ENCODE assay signal across 27 mouse cellular contexts in the genomic region with DNA sequence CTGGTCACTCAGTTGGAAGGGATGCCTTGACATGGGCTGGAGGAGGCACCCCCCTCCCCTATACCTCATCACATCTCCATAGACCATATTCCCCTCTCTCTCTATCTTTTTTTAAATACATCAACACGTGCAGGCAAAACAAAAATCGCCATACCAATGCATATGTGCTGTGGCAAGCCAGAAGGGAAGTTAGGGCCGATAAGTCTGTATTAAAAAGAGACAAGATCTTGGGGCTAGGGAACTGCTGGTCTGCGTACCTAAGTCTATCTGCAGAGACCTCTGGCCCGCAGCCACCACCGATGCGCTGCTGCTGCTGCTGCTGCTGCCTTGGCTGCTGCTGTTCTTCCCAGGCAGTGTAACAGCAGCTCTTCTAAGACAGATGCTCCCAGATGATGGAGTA. TPM values are rescaled to one million over a fixed set of nuclear protein-coding genes. Genes with fewer than 3 reads are reported as not detected.
DNase-seq lines count a peak whose midpoint lies in the region; ATAC-seq and TF ChIP-seq lines count a peak whose summit lies in the region.
"Had no signal": no experiment of that assay in that cellular context is flagged by ENCODE, and none has a peak within 500 bp of the region (broad histone marks: within the 10 kb centered on the region; RNA-seq: fewer than 3 reads in every experiment).

No protein-coding gene starts in this region.

- no peak for TF ChIP-seq POLR2A in embryonic fibroblast, embryonic 13.5 days (IDR thresholded peaks at IDR 0.05; ENCODE audit: low read depth, low read length)

- H3K4me1 ChIP-seq in embryonic fibroblast, embryonic 13.5 days (ENCODE audit: control insufficient read depth, insufficient read depth, low read length) = peaks cover 3% of the 10 kb centered on the region; the same call in 1 of the 2 replicates
- H3K4me1 ChIP-seq in heart, embryonic 11.5 days (ENCODE audit: control insufficient read depth, insufficient read depth, low read length) = peaks cover 5% of the 10 kb centered on the region; the same call in 1 of the 2 replicates
- H3K4me1 ChIP-seq: forebrain, embryonic 15.5 days had no signal

- no peaks in the 10 kb centered on the region for H3K9me3 ChIP-seq in heart, embryonic 11.5 days (replicated peaks; ENCODE audit: control insufficient read depth, low read length)
- H3K9me3 ChIP-seq: forebrain, embryonic 12.5 days; forebrain, embryonic 15.5 days; heart, embryonic 13.5 days had no signal

- H3K27ac ChIP-seq in embryonic fibroblast, embryonic 13.5 days (ENCODE audit: insufficient read depth, low read length) = peak overlapping the region; percentile 77
- no peak overlapping the region for H3K27ac ChIP-seq in heart, embryonic 11.5 days (ENCODE audit: low read depth, low read length)
- H3K27ac ChIP-seq: forebrain, embryonic 12.5 days; forebrain, embryonic 15.5 days; heart, embryonic 13.5 days; hindbrain, embryonic 14.5 days; hindbrain, postnatal 0 days had no signal

- peak; percentile 45 for DNase-seq in testis, postnatal 10 days (ENCODE audit: low spot score)
- no peak for DNase-seq in testis, postnatal 14 days (ENCODE audit: low spot score)
- DNase-seq in NIH3T3 (ENCODE audit: low read depth) = peak; percentile 18
- DNase-seq in left cerebral cortex, adult 18-20 months (ENCODE audit: low spot score in 2 of 2) = no peak
- no peak for DNase-seq in T-cell, adult 2 months (ENCODE audit: low spot score)
- DNase-seq: adrenal gland, adult 8-10 months; adrenal gland, postnatal 25 days; cerebellum, adult 18-20 months; cerebellum, adult 9-10 months; cerebellum, postnatal 14 days; gastrocnemius, postnatal 25 days; heart, adult 18-20 months; heart, postnatal 14 days; heart, postnatal 4 days had no signal

- no peaks in the 10 kb centered on the region for H3K27me3 ChIP-seq in heart, embryonic 11.5 days (ENCODE audit: control insufficient read depth, insufficient read depth, low read length)
- H3K27me3 ChIP-seq: forebrain, embryonic 12.5 days; forebrain, embryonic 15.5 days had no signal

- no peak overlapping the region for H3K4me2 ChIP-seq in heart, embryonic 11.5 days
- H3K4me2 ChIP-seq: forebrain, embryonic 12.5 days; forebrain, embryonic 15.5 days; heart, embryonic 13.5 days; hindbrain, embryonic 14.5 days had no signal

- TF ChIP-seq CTCF in embryonic fibroblast, embryonic 13.5 days (IDR thresholded peaks at IDR 0.05; ENCODE audit: borderline replicate concordance, insufficient read depth, low read length) = no peak

- H3K4me3 ChIP-seq in embryonic fibroblast, embryonic 13.5 days (ENCODE audit: insufficient read depth, low read length) = no peak overlapping the region
- no peak overlapping the region for H3K4me3 ChIP-seq in heart, embryonic 11.5 days (ENCODE audit: low read depth, low read length)
- H3K4me3 ChIP-seq: erythroblast, embryonic 14.5 days; forebrain, embryonic 12.5 days; forebrain, embryonic 15.5 days; heart, embryonic 13.5 days had no signal

- H3K9ac ChIP-seq in heart, embryonic 11.5 days (ENCODE audit: low read depth, low read length) = no peak overlapping the region
- H3K9ac ChIP-seq: forebrain, embryonic 12.5 days; forebrain, embryonic 15.5 days; heart, embryonic 13.5 days; hindbrain, embryonic 14.5 days had no signal

- no peak for ATAC-seq in heart, embryonic 11.5 days (replicated peaks; ENCODE audit: insufficient number of reproducible peaks, low FRiP score, low TSS enrichment)
- ATAC-seq: activated CD4-positive, CD25-positive, alpha-beta regulatory T cell, adult 4 months; CD4-positive, CD25-positive, alpha-beta regulatory T cell, adult 4 months; forebrain, embryonic 15.5 days; hindbrain, postnatal 0 days; inflammation-experienced regulatory T-cells, adult 6 months; intestine, embryonic 16.5 days had no signal

- WGBS in heart, embryonic 11.5 days (ENCODE audit: insufficient replicate concordance) = 68% methylated on average over 7 of the region's 7 CpGs

- no peaks in the 10 kb centered on the region for H3K36me3 ChIP-seq in heart, embryonic 11.5 days (ENCODE audit: control insufficient read depth, insufficient read depth, low read length)

RNA-seq across cellular contexts. Expression of a gene that starts 30.0 kb away (rescaled TPM):
- polyA plus RNA-seq in embryonic fibroblast, embryonic 13.5 days (2011; ENCODE audit: insufficient read length, low read depth, missing spikeins) = 0.51 TPM in 1 of 2 replicates, not detected in the other
- 2.9 and 5.0 TPM in 2 replicates for polyA plus RNA-seq in heart, embryonic 11.5 days (2014; fragmentation: Nextera tagmentation; extraction: Ambion mirVana)
- total RNA-seq in left cerebral cortex, adult 18-20 months (2021) = not detected
- total RNA-seq: adrenal gland, postnatal 25 days; gastrocnemius, adult 8-10 months; gastrocnemius, postnatal 25 days; heart, adult 18-20 months; hindbrain, postnatal 0 days had no signal
- polyA plus RNA-seq: activated CD4-positive, CD25-positive, alpha-beta regulatory T cell, adult 4 months had no signal

RNA-seq across cellular contexts. Expression of a gene that starts 44.4 kb away (rescaled TPM):
- 58.5 and 64.0 TPM in 2 replicates for polyA plus RNA-seq in embryonic fibroblast, embryonic 13.5 days (2011; ENCODE audit: insufficient read length, low read depth, missing spikeins)
- 6.5 and 7.5 TPM in 2 replicates for polyA plus RNA-seq in heart, embryonic 11.5 days (2014; fragmentation: Nextera tagmentation; extraction: Ambion mirVana)
- total RNA-seq in left cerebral cortex, adult 18-20 months (2021) = 1 to 10 TPM; 2.3 to 2.5 TPM
- polyA plus RNA-seq: activated CD4-positive, CD25-positive, alpha-beta regulatory T cell, adult 4 months; CD4-positive, CD25-positive, alpha-beta regulatory T cell, adult 4 months; inflammation-experienced regulatory T-cells, adult 6 months had no signal

Comparison
In these comparisons a context has a peak if more than half of its experiments do, and no peak if none do; other contexts are left out.
1. DNase-seq: peak in testis, postnatal 10 days (single experiment) and NIH3T3 (single experiment); none in testis, postnatal 14 days (single experiment), left cerebral cortex, adult 18-20 months (0 of 2) and T-cell, adult 2 months (single experiment).